Mouse (Mus musculus): ENCODE measurements around the gene Gm20509. TPM values are rescaled to one million over a fixed set of nuclear protein-coding genes. Genes with fewer than 3 reads are reported as not detected.
"Not testable (repeated sequence)": the region's sequence is repeated elsewhere in the genome, so short reads cannot be mapped to it uniquely, and the experiment has no call there.

The Gm20509 gene
- total and polyA plus RNA-seq, 3 experiments, result not detected

DNA sequence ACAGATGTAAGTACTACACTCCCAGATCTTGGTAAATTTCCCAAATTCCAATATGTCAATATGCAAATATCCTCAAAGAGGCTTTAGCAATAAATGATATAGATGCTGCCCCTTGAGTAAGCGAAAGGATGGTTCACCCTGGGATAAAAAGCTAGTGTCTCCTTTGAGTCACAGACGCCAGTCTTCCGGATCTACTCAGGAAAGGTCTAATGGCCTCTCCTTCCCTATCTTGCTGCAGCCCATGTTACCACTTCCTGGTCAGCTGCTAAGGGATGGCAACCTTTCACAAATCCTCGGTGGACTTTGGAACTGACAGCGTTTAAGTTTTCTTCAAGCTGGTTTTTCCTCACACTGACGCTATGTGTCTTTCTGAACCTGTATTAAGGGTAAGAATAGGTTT lies 33.6 kb upstream of the Gm20509 start:
- DNase-seq (ENCODE audit: low spot score) (no peak), ATAC-seq (ENCODE audit: extremely low read depth, insufficient number of reproducible peaks, low FRiP score, poor library complexity, severe bottlenecking) (no peak)
- TF ChIP-seq GATA1 (IDR thresholded peaks at IDR 0.05; ENCODE audit: borderline replicate concordance, low read length), result no peak
- TF ChIP-seq POLR2AphosphoS5 (IDR thresholded peaks at IDR 0.05; ENCODE audit: insufficient replicate concordance, low read depth, low read length), result no peak
- no peak for TF ChIP-seq CTCF (IDR thresholded peaks at IDR 0.05; ENCODE audit: low read depth, low read length)
- TF ChIP-seq TAL1 (conservative IDR thresholded peaks at IDR 0.05; ENCODE audit: low read depth, low read length), result no peak
- TF ChIP-seq GATA2 (IDR thresholded peaks at IDR 0.05; ENCODE audit: borderline replicate concordance, low read depth, low read length), result no peak
- peaks cover 6% of the 10 kb centered on the region; the same call in 1 of the 2 replicates for H3K4me1 ChIP-seq (ENCODE audit: insufficient read depth, low read depth, low read length)
- no peaks in the 10 kb centered on the region for H3K9me3 ChIP-seq (replicated peaks)
- H3K27me3 ChIP-seq (ENCODE audit: insufficient read depth, low read length), result no peaks in the 10 kb centered on the region
- no peak overlapping the region for H3K4me3 ChIP-seq (ENCODE audit: low read depth, low read length)
- H3K36me3 ChIP-seq (replicated peaks), result peaks cover 4% of the 10 kb centered on the region

DNA sequence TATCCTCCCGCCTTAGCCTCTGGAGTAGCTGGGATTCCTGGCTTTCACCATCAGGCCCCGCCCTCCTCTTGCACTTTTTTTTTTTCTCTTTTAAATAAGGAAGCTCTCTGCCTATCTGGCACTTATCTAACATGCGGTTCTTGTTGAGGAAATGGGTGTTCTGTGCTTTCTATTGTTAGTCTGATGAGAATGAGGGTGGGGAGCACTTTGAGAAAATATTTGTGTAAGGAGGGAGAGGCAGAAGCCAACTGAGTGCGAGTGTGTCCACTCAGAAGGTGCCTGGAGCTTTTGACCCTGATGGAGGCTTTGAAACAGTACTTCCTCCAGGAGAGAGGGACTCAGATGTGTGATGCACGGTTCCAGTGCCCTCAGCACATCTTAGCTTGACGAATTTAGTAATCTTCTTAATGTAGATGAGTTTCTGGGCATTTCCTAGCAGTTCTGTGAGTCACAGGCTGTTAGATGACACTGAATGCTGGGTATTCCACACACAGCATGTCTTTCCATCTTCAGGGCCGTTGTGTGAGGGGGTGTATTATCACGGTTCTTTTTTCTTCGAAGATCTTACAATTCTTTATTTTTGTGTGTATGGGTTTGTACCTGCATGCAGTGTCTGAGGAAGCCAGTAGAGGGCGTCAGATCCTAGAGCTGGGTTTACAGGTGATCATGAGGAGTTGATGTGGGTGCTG lies 31.2 kb upstream of the Gm20509 start:
- H3K4me1 ChIP-seq (ENCODE audit: insufficient read depth, low read depth, low read length), result peaks cover 6% of the 10 kb centered on the region; the same call in 1 of the 2 replicates
- TF ChIP-seq GATA2 (IDR thresholded peaks at IDR 0.05; ENCODE audit: borderline replicate concordance, low read depth, low read length), result no peak
- TF ChIP-seq TAL1 (conservative IDR thresholded peaks at IDR 0.05; ENCODE audit: low read depth, low read length), result no peak
- TF ChIP-seq POLR2AphosphoS5 (IDR thresholded peaks at IDR 0.05; ENCODE audit: insufficient replicate concordance, low read depth, low read length), result no peak
- no peak for TF ChIP-seq CTCF (IDR thresholded peaks at IDR 0.05; ENCODE audit: low read depth, low read length)
- TF ChIP-seq GATA1 (IDR thresholded peaks at IDR 0.05; ENCODE audit: borderline replicate concordance, low read length), result no peak
- DNase-seq (ENCODE audit: low spot score), result no peak
- no peaks in the 10 kb centered on the region for H3K27me3 ChIP-seq (ENCODE audit: insufficient read depth, low read length)
- peaks cover 10% of the 10 kb centered on the region for H3K36me3 ChIP-seq (replicated peaks)
- ATAC-seq (ENCODE audit: extremely low read depth, insufficient number of reproducible peaks, low FRiP score, poor library complexity, severe bottlenecking), result peak; percentile 40; the same call in 1 of the 2 replicates
- no peak overlapping the region for H3K4me3 ChIP-seq (ENCODE audit: low read depth, low read length)
- H3K9me3 ChIP-seq (replicated peaks), result no peaks in the 10 kb centered on the region

DNA sequence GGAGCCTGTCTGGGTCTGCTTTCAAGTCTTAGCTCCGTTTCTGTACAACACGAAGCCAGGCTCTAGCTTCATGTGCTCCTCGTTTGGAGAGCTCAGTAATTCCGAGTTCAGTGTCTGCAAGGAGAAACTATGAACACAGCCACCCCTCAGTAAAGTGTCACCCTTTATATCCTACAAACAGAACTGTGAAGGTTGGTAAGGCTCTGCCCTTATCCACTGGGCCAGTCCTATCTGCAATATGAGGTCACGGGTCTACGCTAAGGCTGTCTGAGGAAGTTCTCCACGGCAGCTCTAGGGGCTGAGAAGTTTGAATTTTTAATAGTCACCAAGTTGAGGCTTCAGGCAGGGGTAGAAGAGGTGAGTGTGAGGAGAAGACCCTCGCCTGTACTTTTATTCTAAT lies 29.8 kb upstream of the Gm20509 start:
- TF ChIP-seq TAL1 (conservative IDR thresholded peaks at IDR 0.05; ENCODE audit: low read depth, low read length) (no peak), GATA1 (IDR thresholded peaks at IDR 0.05; ENCODE audit: borderline replicate concordance, low read length) (no peak), CTCF (IDR thresholded peaks at IDR 0.05; ENCODE audit: low read depth, low read length) (no peak), GATA2 (IDR thresholded peaks at IDR 0.05; ENCODE audit: borderline replicate concordance, low read depth, low read length) (no peak), POLR2AphosphoS5 (IDR thresholded peaks at IDR 0.05; ENCODE audit: insufficient replicate concordance, low read depth, low read length) (no peak)
- Histone ChIP-seq H3K4me3 (ENCODE audit: low read depth, low read length) (no peak overlapping the region), H3K4me1 (ENCODE audit: insufficient read depth, low read depth, low read length) (peaks cover 6% of the 10 kb centered on the region; the same call in 1 of the 2 replicates), H3K36me3 (replicated peaks) (peaks cover 22% of the 10 kb centered on the region), H3K9me3 (replicated peaks) (no peaks in the 10 kb centered on the region), H3K27me3 (ENCODE audit: insufficient read depth, low read length) (no peaks in the 10 kb centered on the region)
- ATAC-seq (ENCODE audit: extremely low read depth, insufficient number of reproducible peaks, low FRiP score, poor library complexity, severe bottlenecking), result no peak
- DNase-seq (ENCODE audit: low spot score), result no peak

DNA sequence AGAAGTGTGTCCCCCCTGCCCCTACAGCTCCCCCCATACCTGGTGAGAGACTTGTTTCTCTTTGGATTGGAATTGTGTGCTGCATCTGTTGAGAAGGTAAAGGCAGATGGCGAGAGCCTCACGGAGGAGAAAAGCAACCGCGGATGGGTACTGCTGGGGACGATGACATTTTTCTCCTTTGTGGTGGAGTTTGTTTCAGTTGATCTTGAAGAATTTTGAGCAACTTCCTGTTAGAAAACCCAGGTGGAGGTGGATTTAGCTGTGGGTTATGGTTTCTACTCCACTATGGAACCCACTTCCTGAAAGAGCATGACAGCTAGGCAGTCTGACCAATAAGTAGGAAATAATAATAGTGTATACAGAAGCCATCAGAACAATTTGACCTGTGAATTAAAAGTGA lies 29.1 kb upstream of the Gm20509 start:
- ATAC-seq (ENCODE audit: extremely low read depth, insufficient number of reproducible peaks, low FRiP score, poor library complexity, severe bottlenecking) (no peak), DNase-seq (ENCODE audit: low spot score) (no peak)
- H3K4me3 ChIP-seq (ENCODE audit: low read depth, low read length), result no peak overlapping the region
- peaks cover 22% of the 10 kb centered on the region for H3K36me3 ChIP-seq (replicated peaks)
- TF ChIP-seq POLR2AphosphoS5 (IDR thresholded peaks at IDR 0.05; ENCODE audit: insufficient replicate concordance, low read depth, low read length) (no peak), CTCF (IDR thresholded peaks at IDR 0.05; ENCODE audit: low read depth, low read length) (no peak), TAL1 (conservative IDR thresholded peaks at IDR 0.05; ENCODE audit: low read depth, low read length) (no peak), GATA1 (IDR thresholded peaks at IDR 0.05; ENCODE audit: borderline replicate concordance, low read length) (no peak), GATA2 (IDR thresholded peaks at IDR 0.05; ENCODE audit: borderline replicate concordance, low read depth, low read length) (no peak)
- no peaks in the 10 kb centered on the region for H3K9me3 ChIP-seq (replicated peaks)
- no peaks in the 10 kb centered on the region for H3K27me3 ChIP-seq (ENCODE audit: insufficient read depth, low read length)
- peaks cover 6% of the 10 kb centered on the region; the same call in 1 of the 2 replicates for H3K4me1 ChIP-seq (ENCODE audit: insufficient read depth, low read depth, low read length)

- not testable (repeated sequence) for ATAC-seq (ENCODE audit: extremely low read depth, insufficient number of reproducible peaks, low FRiP score, poor library complexity, severe bottlenecking); H3K4me3 ChIP-seq (ENCODE audit: low read depth, low read length); H3K27me3 ChIP-seq (ENCODE audit: insufficient read depth, low read length); H3K4me1 ChIP-seq (ENCODE audit: insufficient read depth, low read depth, low read length); H3K9me3 ChIP-seq (replicated peaks); DNase-seq (ENCODE audit: low spot score)
- peaks cover 28% of the 10 kb centered on the region for H3K36me3 ChIP-seq (replicated peaks)
These were observed 22.9 kb upstream of the Gm20509 start for GRCm38 (mm10) chr9:73079349-73079748.

GRCm38 (mm10) chr9:73079801-73080325 lies 22.4 kb upstream of the Gm20509 start:
- Histone ChIP-seq H3K9me3 (replicated peaks) (no peaks in the 10 kb centered on the region), H3K36me3 (replicated peaks) (peaks cover 29% of the 10 kb centered on the region), H3K4me3 (ENCODE audit: low read depth, low read length) (no peak overlapping the region), H3K4me1 (ENCODE audit: insufficient read depth, low read depth, low read length) (no peaks in the 10 kb centered on the region), H3K27me3 (ENCODE audit: insufficient read depth, low read length) (no peaks in the 10 kb centered on the region)
- no peak for ATAC-seq (ENCODE audit: extremely low read depth, insufficient number of reproducible peaks, low FRiP score, poor library complexity, severe bottlenecking)
- TF ChIP-seq GATA1 (IDR thresholded peaks at IDR 0.05; ENCODE audit: borderline replicate concordance, low read length), result no peak
- no peak for TF ChIP-seq POLR2AphosphoS5 (IDR thresholded peaks at IDR 0.05; ENCODE audit: insufficient replicate concordance, low read depth, low read length)
- no peak for TF ChIP-seq CTCF (IDR thresholded peaks at IDR 0.05; ENCODE audit: low read depth, low read length)
- TF ChIP-seq TAL1 (conservative IDR thresholded peaks at IDR 0.05; ENCODE audit: low read depth, low read length), result no peak
- TF ChIP-seq GATA2 (IDR thresholded peaks at IDR 0.05; ENCODE audit: borderline replicate concordance, low read depth, low read length), result no peak
- no peak for DNase-seq (ENCODE audit: low spot score)

Data from G1E (cell line).